Mouse (Mus musculus) right cerebral cortex, postnatal 36 days (tissue): ENCODE data around the gene Paip2b.
"Not testable (repeated sequence)": the region's sequence is repeated elsewhere in the genome, so short reads cannot be mapped to it uniquely, and the experiment has no call there.

Source experiments
- DNase-seq, 2 experiments: peaks; one replicate each; pipeline ENCODE4 v3.0.0; 2022; ENCODE audit warnings: low spot score in 2 of 2, mixed read lengths in 1 of 2

Paip2b gene

DNA sequence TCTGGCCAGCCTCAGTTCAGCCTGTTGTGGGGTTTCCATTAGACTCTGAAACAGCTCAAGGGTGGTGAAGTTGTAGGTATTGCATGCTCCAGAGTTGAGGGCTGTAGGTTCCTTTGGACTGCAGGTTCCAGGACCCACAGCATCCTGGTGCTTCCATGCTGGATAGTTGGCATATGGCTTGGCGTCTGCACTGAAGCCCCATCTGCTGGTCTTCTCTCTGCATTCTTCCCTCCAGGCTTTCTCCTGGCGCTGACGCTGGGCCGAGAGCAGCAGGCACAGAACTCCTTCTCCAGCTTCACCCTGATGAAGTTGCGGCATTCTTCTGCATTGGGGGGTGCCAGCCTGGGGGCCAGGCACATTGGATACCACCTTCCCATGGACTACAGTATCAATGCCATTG is 29.5 kb downstream of the Paip2b start:
- no peak for DNase-seq

DNA sequence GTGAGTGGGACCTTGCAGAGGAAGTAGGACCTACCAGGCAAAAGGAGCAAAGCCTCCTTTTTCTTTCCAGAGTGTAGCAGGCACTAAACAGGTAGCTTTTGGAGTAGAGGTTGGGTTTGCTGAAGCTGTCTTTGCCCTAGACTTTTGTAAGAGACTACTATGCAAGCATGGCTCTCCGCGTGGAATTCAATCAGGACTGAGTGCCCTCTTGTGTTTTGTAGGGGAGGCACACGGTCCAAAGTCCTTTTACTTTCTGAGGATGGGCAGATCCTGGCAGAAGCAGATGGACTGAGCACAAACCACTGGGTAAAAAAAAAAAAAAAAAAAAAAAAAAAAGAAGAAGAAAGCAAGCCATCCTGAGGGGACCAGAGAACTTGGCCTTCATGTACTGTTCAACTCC is 34.9 kb downstream of the Paip2b start:
- DNase-seq: no peak

DNA sequence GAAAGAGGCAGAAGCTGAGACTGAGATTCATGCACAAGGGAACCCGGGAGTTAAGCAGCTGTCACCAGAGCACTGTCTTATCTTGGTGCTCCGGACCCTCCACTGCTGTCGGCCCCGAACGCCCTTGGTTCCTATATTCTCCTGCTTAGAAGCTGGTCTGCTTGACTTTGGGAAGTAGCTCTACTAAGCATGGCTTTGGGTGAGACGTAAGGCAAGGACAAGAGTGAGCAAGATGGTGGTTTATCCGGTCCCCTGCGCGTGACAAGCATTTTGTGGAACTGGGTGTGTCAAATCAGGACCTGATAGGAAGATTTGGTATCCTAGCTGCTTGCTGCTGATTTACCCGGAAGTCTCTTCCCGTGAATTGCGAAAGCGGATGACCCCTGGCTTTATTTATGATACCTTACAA is 36.0 kb downstream of the Paip2b start:
- peak in 1 of 2 experiments; percentile 37 for DNase-seq

DNA sequence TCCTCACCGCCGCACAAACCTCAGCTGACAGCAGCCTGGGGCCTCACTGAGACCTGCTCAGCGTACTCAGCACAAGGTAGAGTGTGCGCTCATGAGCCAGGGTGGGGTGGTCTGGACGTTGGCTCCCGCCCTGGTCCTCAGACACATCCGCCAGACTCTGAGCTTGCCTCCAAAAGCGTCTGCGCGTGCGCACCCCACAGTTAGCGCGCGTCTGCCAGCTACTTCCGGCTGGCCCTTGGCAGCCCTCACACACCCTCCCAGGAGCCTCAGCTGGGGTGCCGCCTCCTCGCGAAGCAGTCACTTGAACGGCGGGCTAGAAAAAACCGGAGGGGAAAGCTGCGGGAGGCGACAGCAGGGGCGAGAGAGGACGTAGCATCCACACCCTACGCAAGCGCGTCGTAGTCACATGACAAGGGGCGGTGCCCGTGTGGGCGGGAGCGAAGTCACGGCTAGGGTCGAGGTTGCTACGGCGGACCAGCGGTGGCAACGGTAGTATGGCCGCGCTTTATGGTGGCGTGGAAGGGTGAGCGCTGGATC is 36.7 kb downstream of the Paip2b start, which contains the start of gene Nagk:
Gene Nagk (plus strand): TSS at position 223 of the 537 bp plus-strand sequence.
- peak; percentile 89 to 90 for DNase-seq

DNA sequence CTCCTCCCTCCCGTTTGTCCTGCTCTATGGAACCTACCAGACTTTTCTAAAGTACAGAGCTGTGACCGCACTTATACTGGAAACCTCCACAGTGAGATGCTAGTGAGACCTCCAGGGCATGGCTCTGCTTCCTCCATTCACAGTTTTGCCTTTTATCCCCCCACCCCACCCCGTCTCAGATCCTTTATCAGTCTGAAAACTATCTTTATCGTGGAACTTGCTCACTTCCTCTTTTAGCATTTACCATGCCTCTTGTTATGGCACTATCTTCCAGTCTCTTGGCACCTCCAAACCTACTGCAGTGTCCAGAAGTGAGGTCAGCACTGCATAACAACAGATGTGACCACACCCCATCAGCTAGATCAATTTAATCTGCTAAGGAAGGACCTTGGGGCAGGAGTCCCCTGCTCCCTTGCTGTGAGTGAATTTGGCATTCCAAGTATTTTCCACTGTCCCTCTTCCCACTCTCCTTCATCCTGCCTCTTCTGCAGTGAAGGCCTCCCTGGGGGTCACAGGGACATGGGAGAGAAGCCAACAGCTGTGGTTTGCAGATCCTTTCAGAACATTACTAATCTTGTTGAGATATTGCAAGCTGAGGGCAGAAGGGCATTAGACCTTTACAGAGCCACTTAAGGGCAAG is 40.2 kb downstream of the Paip2b start:
- DNase-seq: no peak

DNA sequence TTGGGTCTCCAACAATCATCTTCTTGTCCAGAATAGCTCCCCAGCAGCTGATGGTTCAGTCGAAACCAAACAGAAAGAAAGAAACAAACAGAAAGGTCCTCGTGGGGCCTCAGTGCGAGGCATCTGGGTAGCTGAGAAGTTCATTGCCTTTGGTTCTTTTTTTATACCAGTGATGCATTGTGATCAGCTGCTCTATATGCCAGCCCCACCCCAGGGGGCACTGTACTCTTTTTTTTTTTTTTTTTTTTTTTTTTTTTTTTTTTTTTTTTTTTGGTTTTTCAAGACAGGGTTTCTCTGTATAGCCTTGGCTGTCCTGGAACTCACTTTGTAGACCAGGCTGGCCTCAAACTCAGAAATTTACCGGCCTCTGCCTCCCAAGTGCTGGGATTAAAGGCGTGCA is 41.0 kb downstream of the Paip2b start:
- DNase-seq: not testable (repeated sequence)

DNA sequence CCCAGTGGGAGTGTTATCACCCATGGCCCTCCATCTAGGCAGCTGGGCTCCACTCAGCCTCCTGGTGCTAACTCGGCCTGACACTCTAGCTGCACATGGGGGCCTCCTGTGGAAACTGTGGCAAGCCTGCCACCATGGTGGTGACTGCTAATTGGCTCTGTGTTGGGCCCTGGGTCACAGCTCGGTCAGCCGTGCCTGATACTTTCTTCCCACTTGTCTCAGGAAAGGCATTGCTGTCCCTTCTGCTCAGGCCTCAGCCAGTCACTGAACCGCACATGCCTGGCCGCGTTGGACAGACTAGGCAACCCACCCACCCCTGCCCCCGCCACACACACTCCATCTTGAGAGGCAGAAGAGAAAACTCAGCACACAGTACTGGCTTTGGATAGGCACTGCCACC is 43.0 kb downstream of the Paip2b start:
- no peak for DNase-seq

DNA sequence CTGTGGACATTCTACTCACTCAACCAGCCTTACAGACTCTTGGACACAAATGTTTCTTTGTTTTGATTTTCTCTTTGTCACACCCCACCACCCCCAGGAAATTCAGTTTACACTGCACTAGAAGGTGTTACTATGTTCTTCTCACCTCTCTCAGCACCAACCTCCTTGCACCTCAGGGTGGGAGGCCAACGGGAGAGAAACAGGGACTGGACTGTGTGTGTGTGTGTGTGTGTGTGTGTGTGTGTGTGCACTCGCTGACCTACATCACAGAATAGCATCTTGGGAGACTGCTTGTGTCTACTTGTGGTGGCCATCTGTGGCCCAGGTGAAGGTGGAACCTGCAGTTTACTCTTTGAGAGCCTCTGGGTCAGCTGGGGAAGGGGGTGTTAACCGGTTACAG is 45.1 kb downstream of the Paip2b start:
- DNase-seq: no peak

DNA sequence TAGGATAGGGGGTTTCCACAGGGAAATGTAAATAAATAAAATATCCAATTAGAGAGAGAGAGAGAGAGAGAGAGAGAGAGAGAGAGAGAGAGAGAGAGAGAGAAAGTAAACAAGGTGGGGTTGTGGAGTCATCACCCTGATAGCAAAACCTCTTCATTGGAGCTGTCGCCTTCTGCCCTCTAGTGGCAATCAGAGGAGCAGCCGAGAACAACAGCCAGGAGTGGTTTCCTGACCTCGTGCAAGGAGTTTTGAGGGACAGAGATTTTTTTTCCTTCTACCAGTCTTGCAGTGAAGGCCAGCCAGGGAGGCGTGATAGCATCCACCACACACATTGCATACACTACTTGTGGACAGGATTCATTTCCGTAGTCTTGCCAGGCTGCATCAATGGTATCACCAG is 52.5 kb downstream of the Paip2b start:
- no peak for DNase-seq

DNA sequence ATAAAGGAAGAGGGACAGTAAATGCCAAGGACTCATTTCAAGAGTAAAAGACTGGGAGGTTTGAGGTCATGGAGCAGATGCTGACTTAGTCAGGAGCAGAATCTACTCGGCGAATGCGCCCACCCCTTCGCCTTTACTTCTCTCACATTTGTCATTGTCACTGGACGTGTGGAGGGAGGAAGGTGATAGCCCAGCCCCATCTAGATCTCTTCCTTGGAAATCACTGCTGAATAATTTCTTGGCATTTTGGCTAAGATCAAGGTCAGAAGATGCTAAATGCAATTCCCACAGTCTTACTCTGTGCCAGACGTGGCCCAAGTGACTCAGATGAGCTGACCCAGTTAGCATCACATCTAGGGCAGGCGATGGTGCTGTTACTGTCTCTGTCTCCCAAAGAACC is 53.2 kb downstream of the Paip2b start:
- no peak for DNase-seq

DNA sequence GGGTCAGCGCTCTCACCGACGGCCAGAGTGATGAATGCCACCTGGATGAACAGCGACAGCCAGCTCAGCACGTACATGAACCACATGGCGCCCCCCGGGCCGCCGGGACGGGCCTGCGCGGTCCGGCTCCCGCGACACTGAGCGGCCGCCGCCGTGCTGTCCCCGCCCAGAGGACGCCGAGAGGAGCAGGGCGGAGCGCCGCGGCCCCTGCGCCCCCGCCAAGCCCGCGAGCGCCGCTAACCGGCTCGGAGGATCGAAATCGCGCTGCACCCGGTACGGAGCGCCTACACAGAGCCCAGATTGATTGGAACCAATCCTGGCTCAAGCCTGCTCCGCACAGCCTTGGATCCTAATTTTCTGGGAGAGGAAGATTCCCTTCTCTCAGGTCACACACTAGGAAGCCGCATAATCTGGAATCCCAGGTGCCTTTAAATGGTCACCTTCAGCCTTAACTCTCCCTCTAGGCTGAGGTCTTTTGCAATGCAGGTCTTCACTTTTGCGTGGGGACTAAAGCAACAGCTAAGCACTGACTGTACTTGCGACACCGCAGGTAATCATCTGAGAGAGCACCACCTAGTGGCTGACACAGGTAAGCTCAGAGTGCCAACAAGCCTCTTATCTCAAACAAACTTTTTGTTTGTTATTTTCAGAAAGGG is 55.8 kb downstream of the Paip2b start, which contains the start of gene Tex261:
Gene Tex261 (minus strand): TSS at position 176 of the 656 bp plus-strand sequence.
- DNase-seq: peak; percentile 83 to 87

DNA sequence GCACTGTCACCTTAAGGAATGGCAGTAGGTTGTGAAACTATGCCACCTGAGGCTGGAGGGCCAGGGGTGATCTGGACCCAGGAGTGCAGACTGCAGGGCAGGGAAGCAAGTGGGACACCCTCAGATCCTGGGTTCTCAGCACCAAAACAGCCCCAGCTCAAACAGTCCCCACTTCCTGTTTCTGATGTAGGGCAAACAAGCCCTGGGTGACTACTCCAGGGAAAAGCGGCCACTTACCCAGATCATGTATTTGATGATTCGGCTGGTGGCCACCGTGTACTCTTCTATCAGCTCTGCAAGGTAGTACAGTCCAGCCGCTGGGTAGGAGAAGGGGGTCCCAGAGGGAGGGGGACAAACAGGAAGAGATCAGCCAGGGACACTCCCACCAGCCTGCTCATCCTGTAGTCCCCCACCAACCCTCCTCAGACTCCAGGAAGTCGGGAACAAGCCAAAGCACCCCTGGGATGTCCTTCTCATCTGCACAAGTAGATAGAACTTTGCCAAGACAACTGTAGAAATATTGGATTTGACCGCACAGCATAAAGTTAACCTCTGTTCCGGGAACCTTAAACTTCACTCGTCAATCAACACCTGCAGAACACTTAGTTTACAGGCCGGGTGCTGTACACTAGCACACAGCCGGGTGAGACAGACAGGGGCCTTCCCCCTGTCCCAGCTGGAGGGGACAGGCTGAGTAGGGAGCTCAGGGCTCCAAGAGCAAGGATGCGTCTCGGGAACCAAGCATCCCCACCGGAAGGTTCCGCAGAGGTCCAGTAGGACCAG is 56.6 kb downstream of the Paip2b start:
- DNase-seq: no peak

DNA sequence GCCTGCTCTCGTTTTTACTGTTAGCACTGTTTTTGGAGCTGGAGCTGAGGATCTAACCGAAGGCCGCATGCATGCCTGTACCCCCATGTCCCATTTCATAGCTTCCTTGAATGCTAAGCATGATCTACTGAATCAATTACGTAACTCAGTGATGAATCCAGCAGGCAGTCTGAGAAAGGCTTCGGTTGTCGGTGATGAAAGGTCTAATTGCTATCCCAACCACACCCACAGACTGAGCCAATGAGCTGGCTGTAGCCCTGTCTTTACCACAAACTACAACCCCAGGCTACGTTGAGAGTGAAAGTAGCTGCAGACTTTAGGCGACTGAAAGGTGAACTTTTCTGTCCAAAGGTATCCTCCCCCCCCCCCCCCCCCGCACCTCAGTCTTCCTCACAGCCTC is 57.4 kb downstream of the Paip2b start:
- DNase-seq: no peak

DNA sequence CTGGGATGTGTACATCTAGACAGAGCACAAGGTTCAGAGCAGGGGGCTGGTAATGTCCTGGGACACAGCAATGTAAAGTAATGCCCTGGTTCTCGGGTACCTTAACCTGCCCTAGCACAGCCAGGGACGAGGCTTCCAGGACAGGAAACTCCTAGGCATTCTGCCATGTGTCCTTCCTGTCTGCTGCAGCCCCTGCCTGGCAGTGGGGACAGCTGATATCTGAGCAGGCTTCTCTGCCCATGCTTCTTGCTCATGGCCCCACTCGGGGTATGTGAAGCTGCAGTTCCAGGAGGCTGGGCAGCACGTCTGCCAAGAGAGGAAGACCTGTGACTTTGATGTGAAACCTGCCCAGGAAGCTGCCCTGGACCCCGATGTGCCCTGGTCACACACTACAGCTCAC is 63.1 kb downstream of the Paip2b start:
- no peak for DNase-seq

DNA sequence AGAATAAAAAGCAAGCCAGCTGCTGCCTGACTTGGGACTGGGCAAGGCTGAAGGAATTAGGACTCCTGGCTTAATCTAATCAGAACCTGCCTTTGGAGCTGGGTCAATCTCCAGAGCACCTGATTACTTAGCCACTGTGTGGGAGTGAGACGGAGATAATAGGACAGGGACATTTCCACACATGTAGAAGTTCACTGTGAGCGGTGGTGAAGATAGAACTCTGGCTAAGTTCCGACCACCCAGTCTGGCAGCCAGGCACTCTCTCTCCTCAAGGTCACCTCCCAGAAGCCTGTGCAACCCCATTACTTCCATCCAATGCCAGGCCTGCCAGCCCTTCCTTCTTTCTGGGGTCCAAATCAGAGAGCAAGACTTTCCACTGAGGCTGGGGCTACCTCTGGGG is 64.6 kb downstream of the Paip2b start:
- DNase-seq: no peak

DNA sequence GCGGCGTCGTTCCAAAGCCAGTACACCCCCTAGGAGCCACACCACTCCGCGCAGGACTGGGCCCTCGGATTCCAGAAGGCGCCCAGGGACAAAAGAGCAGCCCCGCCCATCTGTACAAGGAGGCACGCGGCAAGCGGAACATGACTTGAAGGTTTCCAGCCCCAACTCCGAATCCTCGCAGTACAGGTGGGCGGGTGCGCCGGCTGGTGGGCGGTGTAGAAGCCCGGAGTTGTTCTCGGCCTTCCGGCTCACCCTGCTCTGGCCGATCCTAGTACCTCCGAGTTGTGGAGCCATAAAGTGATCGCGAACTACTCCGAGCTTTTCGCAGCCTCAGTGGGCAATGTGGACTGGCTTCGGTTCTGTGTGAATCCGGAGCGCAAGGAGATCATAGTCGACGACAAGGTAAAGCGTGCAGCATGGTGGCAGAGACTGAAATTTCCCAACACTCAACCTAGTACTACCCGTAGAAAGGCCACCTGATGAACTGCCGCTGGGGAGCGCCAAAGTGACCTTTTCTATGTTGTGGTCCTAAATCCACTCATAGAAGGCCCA is 68.6 kb downstream of the Paip2b start:
- no peak for DNase-seq

DNA sequence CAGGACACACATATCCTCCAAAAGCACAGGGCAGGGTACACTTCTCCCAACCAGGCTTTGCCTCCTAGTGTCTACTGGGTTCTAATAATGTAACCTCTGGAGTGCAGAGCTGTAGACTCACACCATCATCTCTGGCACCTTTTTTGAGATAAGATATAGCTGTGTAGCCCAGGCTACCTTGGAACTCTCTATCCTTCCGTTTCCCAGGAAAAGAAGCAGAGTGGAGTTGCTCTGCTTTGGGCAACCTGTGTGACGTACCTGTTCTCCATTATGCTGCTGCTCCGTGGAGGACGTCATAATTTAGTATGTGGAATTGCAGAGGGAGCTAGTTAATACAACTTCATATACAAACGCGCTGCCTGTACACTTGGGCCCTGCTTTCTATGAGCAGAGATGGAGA is 69.2 kb downstream of the Paip2b start, which contains the start of gene Ankrd53:
Gene Ankrd53 (plus strand): TSS at position 301 of the 400 bp plus-strand sequence.
- no peak for DNase-seq

DNA sequence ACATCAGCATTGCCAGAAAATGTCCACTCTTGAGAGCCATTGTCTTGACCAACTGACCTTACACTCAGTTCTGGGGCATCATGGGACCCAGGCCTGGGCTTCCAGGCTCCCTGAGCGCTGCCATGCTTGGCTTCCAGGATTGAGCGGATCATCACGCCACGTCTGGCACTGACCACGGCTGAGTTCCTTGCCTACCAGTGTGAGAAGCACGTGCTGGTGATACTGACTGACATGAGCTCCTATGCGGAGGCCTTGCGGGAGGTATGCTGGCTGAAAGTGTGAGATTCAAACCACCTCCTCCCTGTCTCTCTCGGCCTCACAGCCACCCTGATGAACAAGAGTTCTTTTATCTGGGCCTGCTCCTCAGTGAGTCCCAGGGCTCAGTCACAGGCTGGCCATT is 75.5 kb downstream of the Paip2b start:
- DNase-seq: no peak
